Mouse (Mus musculus): ENCODE measurements around the gene Tnfrsf13c.

Tnfrsf13c gene

GRCm38 (mm10) chr15:82229542-82230045, 5.4 kb upstream of the Tnfrsf13c start:
- DNase-seq, result no peak

GRCm38 (mm10) chr15:82225769-82226168, 1.6 kb upstream of the Tnfrsf13c start:
- DNase-seq, result no peak

GRCm38 (mm10) chr15:82224602-82225215, 540 bp upstream of the Tnfrsf13c start:
- no peak for DNase-seq

DNA sequence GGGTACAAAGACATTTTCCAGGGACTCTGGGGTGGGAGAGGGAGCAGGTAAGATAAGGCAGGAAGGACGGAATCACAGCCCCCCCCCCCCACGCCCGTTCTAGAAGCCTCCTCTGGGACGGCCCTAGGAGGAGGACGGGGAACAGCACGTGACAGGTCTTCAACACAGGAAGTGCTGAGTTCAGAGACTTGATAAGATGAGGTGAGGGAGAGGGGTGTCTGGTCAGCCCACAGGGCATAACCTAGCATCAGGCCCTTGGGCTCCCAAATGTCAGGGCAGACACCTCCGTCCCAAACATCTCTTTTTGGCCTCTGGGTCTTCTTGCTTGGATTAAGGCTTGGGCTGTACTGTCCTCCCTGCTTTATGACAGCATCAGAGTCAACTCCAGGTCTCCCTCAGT, 918 bp downstream of the Tnfrsf13c start:
- DNase-seq, result no peak

- DNase-seq, result no peak
These were observed 2.9 kb downstream of the Tnfrsf13c start for GRCm38 (mm10) chr15:82221104-82221860.

DNA sequence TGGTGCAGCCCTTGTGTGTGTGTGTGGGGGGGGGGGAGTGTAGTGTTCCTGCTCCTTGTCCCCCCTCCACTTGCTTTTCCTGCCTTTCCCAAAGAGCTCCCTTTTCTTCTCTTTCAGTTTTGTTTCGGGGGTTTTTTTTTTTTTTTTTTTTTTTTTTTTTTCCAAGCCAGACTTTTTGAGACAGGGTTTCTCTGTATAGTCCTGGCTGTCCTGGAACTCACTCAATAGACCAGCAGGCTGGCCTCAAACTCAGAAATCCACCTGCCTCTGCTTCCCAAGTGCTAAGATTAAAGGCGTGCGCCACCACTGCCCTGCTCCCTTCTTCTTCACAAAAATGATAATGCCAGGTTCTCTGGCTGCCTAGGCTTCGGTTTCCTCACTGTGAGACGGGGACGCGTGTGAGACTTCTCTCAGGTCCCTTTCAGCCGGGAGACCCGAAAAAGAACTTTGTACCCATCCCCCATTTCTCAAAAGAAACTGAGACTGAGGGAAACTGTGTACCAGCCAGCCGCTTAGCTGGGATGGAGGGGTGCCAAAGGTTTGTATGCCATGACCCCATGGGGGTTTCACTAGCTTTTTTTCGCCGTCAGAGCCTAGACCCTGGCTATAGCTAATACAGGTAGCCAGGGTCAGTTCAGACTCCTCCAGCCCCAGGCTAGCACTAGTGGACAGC, 4.0 kb downstream of the Tnfrsf13c start:
- DNase-seq, result no peak

- peak; percentile 46 for DNase-seq
These were observed 5.1 kb downstream of the Tnfrsf13c start for GRCm38 (mm10) chr15:82218778-82219666.

DNA sequence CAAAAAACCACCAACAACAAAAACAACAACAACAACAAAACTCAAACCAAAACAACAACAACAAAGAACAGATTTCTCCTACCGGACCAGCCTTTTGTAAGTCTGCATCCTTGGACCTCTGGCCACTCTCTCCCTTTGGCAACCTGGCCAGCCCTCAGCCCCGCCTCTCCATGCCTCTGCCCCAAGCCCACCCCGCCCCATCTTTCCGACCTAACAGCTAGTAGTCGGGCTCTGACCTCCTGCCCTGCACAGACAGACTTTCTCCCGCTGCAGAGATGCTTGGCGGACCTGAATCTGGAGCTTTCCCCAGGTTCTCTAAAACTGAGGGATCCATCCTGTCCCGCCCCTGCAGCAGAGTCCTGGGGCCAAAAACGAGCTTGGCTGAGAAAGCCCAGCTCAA, 6.2 kb downstream of the Tnfrsf13c start:
- no peak for DNase-seq

- DNase-seq, result no peak
These were observed 7.1 kb downstream of the Tnfrsf13c start for GRCm38 (mm10) chr15:82217039-82217438.

DNA sequence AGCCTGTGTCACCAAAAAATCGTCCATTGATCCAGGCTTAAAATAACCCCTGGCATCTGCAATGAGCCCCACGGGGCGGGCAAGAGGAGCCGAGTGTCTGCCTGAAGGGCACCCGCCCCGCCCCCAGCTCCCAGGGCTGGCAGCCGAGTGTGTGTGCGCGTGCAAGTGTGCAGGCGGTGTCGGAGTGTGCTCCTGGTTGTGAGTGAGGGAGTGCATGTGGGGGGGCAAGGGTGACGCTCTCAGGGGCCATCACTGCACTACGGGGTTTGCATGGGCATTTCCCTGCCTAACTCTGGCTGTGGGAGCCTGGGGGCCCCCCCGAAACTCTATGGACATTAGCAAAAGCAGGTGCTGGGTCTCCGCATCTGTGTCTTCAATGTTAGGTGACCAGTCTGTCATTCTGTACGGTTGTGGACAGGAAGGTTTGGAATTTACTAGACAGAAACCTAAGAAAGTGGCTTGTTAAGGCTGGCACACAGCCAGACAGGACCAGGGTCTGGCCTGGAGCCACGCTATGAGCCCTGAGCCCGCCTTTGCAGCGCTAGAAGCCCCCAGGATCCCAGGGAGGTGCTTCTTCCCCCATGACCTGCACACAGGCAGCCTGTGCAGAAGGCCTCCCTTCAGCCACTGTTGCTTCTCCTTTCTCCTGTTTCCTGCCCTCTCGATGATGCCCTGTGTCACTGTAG, 7.9 kb downstream of the Tnfrsf13c start:
- DNase-seq, result peak; percentile 65

DNA sequence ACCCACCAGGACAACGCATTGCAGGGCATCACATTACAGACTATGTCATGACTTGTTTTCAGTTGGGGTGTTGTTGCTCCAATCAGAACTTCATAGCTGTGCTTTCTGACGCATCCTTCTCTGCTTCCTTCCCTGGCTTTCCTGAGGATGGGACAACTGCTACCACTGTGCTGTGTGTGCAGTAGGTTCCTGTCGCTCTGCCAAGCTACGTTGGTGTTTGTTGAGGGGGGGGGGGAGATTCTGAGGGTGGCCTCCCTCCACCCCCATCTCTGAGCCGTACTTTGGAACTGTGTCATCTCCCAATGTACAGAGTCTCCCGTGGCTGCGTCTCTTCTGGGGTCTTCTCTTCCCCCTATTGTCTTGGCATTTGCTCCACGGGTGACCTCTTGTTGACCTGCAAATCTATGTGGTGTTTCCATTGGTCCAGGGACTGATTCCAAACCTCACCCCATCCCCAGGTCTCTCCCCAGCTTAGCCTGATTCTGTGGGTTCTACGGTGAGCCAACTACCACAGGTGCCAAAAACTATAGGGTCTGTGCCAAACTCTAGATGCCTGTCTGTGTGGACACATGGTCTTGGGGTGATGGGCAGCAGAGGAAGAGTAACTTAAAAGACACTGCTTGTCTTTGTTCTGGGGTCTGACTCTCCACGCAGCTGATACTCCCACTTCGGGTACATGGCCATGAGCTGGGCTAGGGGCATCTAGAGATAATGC, 8.7 kb downstream of the Tnfrsf13c start:
- DNase-seq, result peak; percentile 86

- DNase-seq, result peak; percentile 70
These were observed 10.9 kb downstream of the Tnfrsf13c start for GRCm38 (mm10) chr15:82213222-82213621.

DNA sequence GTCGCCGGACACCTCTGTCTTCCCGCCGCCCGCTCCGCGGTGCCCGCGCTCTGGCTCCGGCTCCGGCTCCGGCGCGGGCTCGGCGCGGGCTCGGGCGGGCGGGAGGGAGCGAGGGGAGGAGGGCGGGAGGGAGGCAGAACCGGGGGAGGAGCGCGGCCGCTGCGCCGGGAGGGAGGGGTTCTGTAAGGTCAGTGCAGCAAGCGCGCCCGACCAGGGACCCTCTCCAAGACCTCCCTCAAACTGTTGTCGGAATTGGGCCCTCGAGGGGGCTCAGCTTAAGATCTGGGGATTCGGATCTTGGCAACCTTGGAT, 11.5 kb downstream of the Tnfrsf13c start, which contains the start of gene Shisa8:
Shisa8 (minus strand) TSS at position 64 of the 312 bp plus-strand sequence.
- no peak for DNase-seq

GRCm38 (mm10) chr15:82211911-82212751, 12.0 kb downstream of the Tnfrsf13c start:
- DNase-seq, result peak; percentile 70

DNA sequence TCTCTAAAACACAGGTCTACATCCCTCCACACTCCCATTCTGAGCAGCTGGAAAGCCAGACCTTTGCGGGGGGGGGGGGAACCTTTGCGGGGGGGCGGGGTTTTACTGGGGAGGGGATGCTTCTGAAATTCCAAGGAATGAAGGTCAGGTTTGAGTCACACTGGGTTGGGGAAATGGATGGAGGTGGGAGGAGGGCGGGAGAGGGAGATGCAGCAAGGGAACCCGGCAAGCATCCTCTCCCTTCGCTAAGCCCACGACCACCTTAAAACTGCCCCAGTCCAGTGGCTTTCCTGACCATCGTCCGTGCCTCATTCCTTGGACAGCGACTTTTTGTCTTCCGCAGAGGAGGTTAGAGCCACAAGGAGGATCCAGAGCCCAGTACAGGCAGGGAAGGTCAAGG, 12.9 kb downstream of the Tnfrsf13c start:
- DNase-seq, result no peak

DNA sequence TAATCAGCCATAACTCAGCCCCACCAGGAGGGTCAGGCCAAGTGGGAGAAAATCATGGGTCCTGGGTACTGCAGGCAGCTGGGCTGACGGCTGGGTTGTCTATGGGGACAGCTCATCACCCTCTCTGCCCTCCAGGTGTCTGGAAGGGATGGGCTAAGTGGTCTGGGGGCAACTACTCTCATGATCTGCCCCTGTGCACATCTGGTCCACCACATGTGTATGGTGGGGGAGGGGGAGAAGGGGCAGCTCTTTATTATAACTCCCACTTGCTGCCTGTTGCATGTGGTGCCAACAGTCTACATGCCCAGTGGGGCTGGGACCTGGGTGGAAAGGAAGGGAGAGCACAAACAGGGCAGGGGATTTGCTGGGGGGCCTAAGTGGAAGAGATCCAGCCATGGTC, 13.4 kb downstream of the Tnfrsf13c start:
- peak; percentile 71 for DNase-seq

DNA sequence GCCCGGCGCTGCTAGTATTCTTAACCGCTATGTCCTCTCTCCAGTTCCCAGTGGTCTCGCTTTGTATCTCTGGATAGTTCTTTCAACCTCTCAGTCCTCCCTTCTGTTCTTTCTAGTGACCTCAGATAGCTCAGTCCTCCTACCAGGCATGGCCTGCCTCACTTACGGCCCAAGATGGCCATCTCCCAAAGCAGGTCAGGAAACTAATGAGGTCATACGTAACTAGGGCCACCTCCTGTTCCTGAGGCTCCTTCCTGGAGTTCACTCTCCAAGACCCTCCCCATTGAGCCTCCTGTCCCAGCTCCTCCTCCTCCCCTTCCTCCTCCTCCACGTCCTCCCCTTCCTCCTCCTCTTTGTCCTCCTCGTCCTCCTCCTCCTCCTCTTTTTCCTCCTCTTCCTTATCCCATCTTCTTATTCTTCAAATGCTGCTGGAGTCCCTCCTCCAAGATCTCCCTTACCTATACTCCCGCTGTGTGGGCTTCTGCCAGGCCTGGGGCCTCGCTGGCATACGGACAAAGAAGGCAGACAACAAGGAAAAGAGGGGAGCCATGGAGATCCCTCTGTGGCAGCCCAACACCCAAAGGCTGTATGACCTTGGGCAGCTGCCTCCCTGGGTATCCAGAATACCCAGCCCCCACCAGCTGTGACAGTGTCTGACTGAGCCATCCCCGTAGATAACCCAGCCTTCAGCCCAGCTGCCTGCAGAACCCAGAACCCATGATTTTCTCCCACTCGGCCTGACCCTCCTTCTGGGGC, 14.7 kb downstream of the Tnfrsf13c start:
- peak; percentile 75 for DNase-seq

- peak; percentile 56 for DNase-seq
These were observed 15.9 kb downstream of the Tnfrsf13c start for GRCm38 (mm10) chr15:82208307-82208706.

- peak; percentile 69 for DNase-seq
These were observed 16.5 kb downstream of the Tnfrsf13c start for GRCm38 (mm10) chr15:82207504-82208219.

Data from cerebellum, adult 9-10 months (tissue).